Mouse (Mus musculus) regulatory T cell (primary cell): Measurements from ENCODE around the gene Tspan8.
"Not testable (repeated sequence)": the region's sequence is repeated elsewhere in the genome, so short reads cannot be mapped to it uniquely, and the experiment has no call there.

Experiments
- in situ Hi-C: fragments of 300-600 bp; cut with MboI, MseI; formaldehyde crosslinking; loops from one replicate; pipeline ENCODE4 v1.15.1; 2025; ENCODE audit warnings: high pct_unique_total_duplicates

Tspan8 gene

DNA sequence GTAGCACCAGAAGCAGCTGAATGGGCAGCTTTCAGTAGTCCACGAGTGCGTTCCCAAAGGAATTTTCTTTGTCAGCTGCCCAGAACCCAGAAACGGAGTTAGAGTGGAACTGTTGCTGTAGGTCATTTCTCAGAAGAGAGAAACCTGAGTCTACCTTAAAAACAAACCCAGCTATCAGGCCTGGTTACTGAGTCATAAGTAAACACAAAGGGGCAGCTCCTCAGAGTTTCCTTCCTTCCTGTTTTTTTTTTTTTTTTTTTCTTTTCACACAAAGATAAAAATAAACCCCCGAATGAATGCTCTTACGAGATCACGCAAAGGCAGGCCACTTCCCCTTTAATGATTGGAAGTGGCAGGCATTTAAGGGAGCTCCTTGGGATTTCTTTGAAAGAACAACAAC, at the start of gene Tspan8:
Tspan8 (plus strand) TSS at position 322 of the 400 bp plus-strand sequence.
- in situ Hi-C loops = no loop called here

DNA sequence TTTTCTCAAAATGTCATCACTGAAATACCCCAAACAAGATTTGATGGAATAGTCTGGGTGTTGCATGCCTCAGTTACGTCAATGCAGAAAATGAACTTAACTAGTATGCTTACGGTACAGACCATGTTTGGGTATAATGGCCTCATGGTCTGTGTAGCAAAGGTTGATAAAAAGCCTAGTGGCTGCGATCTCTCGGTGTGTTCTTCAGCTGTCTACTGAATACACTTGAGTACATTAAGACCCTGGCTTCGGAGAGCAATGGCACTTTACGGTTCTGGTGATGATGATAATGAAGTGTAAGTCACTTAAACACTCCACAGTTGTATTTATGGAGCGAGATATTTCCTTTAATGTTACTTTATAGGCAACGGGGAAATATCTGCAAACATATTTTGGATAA, 46.6 kb upstream of the Tspan8 start:
- in situ Hi-C loops = no loop called here

DNA sequence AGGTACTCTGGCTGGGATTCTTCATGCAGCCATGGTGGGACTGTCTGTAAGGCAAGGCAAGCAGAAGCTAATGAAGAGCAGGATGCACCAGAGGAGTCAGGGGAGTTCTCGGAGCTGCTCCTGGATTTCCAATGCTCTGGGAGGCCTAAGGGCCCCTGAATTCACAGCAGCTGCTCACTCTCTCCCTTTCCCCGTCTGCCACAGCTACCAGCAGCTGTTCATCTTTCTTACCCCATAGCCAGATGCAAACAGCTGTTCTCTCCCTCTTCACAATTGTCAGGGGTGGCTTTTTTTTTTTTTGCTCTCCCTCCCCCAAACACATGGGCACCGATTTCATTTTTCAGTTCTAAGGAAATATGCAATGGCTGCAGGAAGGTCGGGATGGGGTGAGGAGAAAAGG, 42.2 kb upstream of the Tspan8 start:
- in situ Hi-C loops = no loop called here

DNA sequence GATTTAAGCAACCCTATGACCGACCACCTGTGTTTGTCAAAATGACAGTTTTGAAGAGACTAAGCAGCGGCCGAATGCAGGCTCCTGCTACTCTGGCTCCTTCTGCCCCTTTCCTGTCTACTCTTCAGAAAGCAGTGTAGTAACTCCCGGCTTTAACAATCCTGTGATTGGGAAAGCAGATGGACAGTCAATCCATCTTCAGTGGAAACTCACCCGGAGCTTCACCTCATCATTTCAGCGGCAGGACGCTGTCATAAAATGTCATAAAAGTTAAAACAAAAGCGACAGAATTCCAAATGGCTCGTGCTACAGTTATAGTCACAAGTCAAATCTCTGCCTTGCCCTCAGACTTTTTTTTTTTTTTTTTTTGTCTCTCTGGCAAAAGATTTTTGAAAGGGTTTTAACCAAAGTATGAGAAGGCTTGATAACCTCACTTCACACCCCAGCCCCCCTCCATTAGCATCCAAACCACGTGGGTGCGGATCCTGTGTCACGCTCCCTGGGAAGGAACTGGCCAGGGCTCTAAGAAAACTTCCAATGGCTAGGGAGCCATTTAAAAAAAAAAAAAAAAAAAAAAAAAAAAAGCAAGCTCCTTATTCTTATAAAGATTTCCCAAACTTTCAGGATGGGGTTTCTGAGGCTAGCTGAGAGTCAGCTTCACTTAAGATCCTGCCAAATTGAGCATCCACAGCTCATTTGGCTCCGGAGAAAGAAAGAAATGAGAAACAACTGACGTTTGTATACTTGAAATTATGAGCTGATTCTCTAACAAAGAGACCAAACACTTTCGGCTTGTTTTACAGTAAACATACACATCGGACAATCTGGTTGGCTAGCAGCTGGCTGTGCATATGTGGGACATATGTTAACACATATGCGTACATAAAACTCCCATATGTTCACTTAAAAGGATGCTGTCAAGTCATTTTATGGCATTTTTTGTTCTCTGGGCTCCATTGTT, 40.4 kb upstream of the Tspan8 start:
- in situ Hi-C loops = no loop called here

DNA sequence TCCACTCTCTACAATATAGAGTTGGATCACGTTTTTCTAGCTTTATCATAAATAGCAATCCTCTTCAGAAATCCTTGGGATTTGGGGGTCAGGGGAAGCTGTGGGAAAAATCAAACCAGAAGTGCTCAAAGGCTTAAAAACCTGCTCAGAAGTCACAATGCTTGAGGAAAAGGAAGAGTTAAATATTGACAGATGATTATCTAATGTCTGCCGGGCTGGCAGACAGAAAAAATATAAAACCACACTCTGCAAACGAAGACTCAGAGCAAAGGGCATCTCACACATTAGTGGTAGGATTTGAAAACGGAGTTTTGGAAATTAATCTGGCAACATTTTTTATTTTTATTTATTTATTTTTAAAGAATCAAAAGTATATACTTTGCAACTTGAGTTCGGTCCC, 39.3 kb upstream of the Tspan8 start:
- in situ Hi-C loops = no loop called here

DNA sequence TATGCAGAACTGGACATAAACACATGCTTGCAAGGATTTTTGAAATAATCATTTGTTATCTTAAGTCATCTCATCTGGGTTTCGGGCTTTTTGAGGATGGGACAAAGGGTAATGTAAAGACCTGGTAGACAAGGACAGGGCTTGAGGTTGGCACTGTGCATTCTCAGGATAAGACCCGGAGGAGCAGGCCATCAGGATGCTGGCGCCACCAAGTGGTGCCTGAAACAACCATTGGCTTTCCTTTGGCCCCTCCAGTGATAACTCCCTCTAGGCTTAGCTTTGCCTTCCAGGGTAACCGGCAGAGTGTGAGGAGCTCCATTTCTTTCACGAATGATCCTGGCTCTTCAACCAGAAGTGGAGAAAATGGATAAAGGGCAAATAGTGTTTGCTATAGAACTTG, 38.0 kb upstream of the Tspan8 start:
- in situ Hi-C loops = no loop called here

DNA sequence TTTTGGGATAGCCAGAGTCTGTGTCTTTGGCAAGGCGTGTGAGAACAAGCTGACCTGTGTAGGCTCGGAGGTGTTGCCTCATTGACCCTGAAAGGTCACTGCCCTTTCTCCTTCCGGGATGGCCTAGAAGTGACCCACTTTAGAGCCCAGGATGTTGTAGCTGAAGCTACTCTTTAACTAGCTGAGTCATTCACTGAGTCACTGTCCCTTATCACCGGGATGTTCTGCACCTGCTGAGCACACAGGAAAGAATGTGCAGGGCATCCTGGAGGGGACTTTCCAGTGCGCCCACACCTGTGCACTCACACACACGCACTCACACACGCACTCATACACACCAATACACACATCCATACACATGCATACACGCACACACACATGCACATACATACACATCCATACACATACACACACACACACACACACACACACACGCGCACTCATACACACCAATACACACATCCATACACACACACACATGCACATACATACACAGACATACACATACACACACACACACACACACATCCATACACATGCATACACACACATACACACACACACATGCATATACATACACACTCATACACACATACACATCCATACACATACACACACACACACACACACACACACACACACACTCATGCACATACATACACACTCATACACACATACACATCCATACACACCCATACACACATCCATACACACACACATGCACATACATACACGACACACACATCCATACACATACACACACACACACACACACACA, 36.2 kb upstream of the Tspan8 start:
- in situ Hi-C loops = no loop called here

DNA sequence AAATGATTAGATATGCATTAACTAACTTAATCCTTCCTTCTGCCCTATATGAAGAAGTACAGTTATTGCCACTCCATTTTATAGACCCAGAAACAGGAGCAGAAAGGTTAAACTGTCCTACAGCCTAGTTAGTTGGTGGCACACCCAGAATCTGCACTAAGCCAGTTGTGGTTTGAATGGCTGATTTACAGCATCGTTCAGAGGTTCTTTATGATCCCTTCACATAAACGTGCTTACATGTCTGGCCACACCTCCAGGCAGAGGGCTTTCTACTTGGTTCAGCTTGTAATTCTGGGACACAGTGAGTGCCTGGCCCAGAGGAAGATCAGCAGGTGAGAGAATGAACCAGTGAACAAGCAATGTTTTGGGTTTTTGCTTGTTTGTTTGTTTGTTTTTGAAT, 33.4 kb upstream of the Tspan8 start:
- in situ Hi-C loops = no loop called here

DNA sequence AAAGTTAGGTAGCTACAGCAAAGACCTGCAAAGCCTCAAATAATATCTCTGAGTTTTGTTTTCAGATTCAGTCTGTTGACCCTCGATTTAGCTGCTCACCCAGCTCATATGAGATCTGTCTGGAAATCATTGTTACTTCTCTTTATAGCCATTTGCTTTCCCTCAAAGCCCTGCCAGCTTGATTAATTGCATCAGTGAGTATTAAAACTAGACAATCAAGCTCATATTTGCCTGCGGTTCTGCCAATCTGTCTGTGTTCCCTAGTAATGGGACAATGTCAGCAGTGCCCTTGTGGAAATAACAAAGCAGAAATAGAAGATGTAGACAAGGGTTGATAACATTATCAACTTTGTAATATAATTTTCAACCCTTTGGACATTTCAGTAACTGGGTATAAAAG, 25.8 kb upstream of the Tspan8 start:
- in situ Hi-C loops = no loop called here

DNA sequence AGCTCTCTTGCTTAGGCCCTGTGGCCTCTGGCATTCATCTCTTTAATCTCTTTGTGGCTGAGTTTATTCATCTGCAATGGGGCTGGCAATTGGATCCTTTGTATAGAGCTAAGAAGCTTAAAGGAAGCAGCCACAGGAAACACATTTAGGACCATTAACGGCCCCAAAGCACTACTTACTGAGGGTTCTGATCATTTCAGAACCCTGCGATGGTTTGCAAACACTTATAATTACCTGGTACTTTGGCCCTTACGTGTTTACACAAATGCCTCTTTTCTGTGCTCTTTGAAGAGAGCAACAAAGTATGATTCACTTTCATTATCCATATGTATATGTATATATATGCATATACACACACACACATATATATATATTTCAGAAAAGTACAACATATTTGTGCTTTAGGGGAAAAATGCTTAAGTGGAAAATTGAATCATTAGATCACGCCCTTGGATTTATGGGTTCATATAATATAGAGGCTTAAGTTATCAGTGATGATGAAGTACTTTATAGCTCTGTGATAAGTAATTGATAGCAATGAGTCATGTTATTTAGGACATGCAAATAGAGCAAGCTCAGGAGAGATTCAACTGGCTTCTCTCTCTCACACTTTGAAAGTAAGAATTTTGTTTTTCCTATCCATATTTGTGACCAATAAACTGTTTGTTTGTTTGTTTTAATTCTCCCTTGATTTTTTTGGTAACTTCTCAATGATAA, 20.4 kb upstream of the Tspan8 start:
- in situ Hi-C loops = no loop called here

DNA sequence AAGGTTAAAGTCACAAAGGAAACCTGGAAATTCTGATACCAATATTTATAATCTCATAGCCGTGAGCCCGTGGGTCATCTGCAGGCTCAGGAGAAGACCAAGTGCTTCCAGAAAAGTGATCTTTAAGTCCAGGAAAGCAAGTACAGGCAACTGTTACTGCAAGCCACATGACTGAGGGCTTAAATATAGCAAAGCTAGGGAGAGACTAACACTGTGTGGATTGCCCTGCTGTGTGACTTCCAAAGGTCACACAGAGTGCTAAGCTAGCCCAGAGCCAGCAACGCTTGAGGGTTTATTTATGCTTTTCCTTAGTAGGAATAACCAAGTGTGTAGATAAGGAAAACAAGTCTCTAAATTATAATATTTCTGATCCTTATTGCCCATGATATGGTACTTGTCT, 15.2 kb upstream of the Tspan8 start:
- in situ Hi-C loops = no loop called here

DNA sequence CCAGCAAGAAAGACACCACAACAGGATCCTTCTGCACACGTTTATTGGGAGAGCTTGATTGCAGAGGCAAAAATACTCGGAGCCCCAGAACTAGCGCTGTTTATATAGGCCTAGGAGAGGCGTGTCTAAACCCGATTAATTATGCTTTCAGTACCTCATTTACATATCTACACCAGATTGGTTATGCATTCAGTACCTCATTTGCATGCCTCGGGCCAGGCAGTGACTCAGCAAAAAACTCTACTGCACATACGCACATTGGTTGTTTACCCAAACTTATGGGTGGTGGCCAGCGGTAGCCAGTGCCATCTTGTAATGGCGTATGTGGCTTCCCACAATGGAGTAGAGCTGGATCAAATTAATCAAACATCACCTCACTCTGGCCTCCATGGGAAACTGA, 13.6 kb upstream of the Tspan8 start:
- in situ Hi-C loops = not testable (repeated sequence)

DNA sequence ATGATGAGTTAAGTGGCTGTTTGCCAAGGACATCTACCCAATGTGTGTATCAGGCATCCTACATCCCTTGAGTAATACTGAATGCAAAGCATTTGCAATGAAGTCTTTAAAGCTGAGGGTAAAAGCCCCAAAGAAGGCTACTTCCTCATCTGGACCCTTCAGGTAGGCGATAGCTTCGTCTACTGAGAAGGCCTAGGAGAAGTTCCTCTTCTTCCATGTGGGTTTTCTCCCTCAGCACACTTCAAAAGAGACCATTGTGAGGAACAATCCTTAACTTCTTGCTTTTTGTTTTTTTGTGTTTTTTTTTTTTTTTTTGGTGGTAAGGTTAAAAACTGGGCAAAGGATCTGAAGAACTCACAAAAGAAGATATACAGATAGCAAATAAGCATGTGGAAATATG, 12.9 kb upstream of the Tspan8 start:
- in situ Hi-C loops = no loop called here

DNA sequence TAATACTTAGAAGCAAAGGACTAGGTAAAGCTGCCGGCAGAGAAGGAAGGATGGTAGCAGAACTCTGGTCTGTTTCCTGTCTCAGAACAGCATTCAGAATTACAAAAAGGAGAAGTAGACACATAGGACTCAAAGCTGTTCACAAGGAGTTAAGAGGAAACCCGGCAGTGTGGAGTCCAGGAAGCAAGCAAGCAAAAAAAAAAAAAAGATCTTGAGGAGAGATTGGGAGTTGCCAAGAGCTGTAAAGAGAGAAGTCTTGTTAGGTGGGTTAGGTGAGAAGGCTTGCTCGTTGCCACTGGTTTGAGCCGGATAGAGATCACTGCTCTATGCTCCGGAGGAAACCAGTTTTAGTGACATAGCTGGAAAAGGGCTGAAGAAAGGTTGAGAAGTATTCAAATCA, 10.6 kb upstream of the Tspan8 start:
- in situ Hi-C loops = no loop called here

DNA sequence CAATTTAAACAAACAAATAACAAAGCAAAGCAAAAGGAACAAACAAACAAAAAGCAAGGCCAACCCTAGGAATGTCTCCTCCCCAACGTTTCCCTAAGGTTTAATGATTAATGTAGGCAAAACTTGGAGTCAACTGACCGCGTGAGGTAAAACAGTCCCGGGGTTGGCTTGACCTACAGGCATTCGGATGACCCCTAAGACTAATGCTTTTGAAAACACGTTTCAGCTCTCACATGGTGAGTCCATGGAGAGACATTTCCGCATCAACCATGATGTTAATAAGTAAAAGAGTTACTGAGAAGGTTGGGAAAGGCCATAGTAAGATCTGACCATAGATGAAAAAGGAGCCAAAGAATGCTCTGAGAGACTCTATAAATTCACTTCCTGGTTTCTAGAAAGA, 7.5 kb upstream of the Tspan8 start:
- in situ Hi-C loops = no loop called here

DNA sequence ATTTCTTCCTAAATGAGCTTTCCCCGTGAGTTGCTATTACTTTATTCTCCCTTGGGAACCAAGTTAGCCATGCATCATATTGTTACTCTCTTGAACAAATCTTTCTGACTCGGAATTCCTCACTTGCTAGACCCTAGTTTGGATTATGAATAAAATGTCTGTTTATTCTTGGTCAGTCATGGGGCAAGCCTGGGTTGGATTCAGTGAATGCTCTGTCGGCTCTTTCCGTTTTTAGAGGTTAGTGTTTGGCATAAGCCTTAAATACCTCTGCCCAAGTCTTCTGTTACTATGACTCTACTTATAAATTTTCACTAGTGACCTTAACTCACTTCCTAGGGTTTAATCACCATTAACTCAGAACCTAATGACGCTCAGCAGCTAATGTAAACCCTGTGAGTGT, 5.1 kb upstream of the Tspan8 start:
- in situ Hi-C loops = no loop called here

DNA sequence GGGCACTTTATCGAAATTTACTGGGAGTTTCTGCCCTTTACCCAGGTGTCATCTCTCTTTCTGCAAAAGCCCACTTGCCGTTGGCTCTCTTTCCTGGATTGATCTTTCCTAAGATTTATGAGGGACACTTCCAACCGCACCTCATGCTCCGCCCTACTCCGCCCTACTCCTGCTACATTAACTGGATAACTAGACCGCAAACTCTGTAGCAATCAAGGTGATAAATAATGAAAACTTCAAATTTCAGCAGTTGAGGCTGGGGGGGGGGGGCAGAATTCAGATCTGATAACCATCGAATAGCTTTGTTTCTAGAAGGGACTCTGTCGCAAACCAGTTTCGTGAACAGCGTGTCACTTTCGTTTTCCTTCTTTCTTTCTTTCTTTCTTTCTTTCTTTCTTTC, 1.8 kb upstream of the Tspan8 start:
- in situ Hi-C loops = no loop called here

DNA sequence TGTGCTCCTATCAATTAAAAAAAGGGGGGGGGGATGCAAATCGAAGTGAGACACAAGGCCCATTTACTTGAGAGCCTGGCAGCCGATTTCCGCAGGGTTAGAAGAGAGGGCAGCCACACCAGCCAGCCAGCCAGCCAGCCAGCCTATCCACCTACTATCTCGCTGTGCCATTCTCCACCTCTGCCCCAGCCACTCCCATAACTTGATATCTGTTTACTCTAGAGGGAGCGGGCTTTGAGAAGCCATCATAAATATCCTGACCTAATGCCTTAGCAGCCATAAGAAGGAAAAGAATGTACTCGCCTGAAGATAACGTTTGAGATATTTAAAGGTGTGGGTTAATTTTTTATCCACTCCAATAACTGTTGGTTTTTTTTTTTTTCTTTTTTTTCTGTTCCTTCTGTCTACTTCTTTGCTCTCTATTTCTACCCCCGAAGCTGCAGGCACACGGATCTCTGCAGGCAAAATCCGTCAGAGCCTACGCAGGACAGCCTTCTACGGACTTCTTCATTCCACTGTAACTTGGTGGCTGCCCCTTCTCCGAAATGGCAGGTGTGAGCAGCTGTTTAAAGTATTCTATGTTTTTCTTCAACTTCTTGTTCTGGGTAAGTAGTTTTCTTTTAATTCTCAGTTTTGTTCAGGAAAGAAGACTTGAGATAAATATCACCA, 558 bp downstream of the Tspan8 start:
- in situ Hi-C loops = no loop called here

DNA sequence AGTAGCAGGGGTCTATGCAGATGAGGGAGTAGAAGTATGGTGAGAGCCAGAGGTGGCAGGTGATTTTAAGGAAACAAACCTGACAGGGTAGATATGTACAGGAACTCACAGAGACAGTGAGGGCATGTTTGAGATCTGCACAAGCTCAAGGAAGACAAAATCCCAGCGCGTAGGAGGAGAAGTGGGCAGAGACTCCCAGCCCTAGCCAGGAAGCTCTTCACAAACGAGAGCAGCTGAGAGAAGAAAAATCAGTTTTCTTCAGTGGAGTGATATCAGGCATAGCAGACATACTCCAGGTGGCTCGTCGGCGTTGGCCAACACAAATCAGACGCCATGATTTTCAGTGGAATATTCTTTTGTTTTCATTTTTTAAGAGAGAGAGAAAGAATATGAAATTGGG, 8.7 kb downstream of the Tspan8 start:
- in situ Hi-C loops = no loop called here

DNA sequence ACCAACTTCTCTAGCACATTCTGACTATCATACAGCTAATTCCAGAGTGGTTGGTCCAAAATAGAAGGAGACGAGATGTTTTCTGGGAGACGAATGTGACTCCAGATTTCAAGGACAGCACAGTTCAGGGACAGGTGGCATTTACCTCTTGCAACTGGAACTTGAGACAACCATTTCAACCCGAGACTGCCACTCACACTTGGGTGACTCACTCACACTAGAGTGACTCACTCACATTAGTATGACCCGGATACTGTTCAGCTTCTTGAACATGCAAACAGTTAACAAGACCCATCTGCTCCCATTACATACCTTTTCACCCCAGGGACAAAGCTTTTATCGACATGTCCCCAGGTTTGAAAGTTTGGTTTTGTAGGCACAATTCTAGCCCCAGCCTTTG, 12.2 kb downstream of the Tspan8 start:
- in situ Hi-C loops = no loop called here

DNA sequence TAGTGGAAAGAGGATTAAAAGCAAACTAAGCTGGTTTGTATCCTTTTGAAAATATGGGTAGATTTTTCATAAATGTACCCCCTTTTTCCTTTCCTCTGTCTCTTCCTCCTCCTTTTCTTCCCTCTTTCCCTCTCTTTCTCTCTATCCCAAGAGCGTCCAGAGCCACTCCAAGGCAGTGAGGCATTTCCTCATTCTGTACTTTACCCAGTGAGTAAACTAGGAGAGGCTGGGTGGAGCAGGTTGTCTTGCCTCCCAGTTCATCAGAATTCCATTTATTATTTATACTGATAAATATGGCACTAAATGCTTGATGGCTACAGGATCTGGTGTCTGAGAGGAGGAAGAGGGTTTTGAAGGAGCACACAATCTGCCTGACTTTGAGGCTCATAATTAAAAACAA, 13.1 kb downstream of the Tspan8 start:
- in situ Hi-C loops = no loop called here

DNA sequence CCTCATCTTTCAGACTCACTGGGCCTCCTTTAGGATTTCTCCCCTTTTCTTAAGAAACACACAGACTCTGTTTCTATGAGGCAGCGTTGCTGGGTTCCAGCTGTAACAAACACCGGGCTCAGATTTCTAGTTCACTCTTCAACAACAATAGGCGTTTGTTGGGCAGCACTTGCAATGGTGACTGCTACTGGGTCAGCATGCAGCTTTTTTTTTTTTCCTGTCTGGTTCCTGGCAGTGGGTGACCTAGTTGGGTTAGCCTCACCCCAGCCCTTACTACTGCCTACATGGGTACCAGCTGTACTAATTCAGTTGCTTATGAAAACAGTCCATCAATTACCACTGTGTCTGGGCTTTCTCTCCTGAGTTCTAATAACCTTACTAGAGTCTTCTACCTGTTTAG, 14.1 kb downstream of the Tspan8 start:
- in situ Hi-C loops = no loop called here
